Mouse (Mus musculus) cerebellum, postnatal 4 days (tissue): ENCODE data around the gene Hrct1.
A peak's percentile ranks its signal among the peaks of the same experiment; 100 is the strongest.

Experiments used
- DNase-seq, 2 experiments: peaks; one replicate each; pipeline ENCODE4 v3.0.0; 2022; ENCODE audit warnings: low spot score in 2 of 2, mixed read lengths in 1 of 2

The Hrct1 gene

DNA sequence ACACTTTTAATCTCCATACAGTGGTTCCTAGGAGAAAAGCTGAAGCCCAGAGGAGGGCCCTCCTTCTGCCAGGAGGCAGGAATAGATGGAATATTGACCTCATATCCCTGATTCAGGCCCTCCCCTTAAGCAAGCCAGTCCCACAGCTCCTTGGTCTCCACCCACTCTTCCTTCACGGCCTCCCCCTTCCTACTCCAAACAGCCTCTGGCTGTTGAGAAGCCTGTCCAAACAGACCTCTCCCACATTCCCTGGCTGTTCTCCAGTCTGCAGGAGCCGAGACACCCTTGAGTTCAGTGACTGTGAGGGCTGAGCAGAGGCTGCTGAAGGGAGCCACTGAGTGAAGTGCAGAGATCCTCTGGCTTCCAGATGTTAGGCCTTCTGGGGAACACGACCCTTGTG, at the start of gene Hrct1:
TSS of gene Hrct1 (plus strand) at position 194 of the 400 bp plus-strand sequence.
- no peak for DNase-seq

GRCm38 (mm10) chr4:43678541-43678940, 48.4 kb upstream of the Hrct1 start:
- no peak for DNase-seq

- no peak for DNase-seq
These were observed 47.5 kb upstream of the Hrct1 start for GRCm38 (mm10) chr4:43679416-43680043.

DNA sequence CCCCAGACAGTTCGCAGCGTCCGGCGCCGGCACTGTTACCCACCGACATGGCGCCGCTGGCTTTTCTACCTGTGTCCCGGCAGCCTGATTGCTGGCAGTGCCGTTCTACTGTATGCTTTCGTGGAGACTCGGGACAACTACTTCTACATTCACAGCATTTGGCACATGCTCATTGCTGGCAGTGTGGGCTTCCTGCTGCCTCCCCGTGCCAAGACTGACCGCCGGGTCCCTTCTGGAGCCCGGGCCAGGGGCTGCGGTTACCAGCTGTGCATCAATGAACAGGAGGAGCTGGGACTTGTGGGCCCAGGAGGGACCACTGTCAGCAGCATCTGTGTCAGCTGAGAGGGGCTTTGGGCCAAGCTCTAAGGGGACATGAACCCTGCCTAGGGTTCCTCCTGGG, 37.0 kb upstream of the Hrct1 start:
- no peak for DNase-seq

GRCm38 (mm10) chr4:43691026-43691425, 36.0 kb upstream of the Hrct1 start:
- no peak for DNase-seq

- DNase-seq, result no peak
These were observed 33.2 kb upstream of the Hrct1 start for GRCm38 (mm10) chr4:43693806-43694241.

GRCm38 (mm10) chr4:43694439-43695248, 32.3 kb upstream of the Hrct1 start:
- DNase-seq, result no peak

GRCm38 (mm10) chr4:43695249-43695671, 31.7 kb upstream of the Hrct1 start:
- DNase-seq, result no peak

GRCm38 (mm10) chr4:43696561-43696960, 30.4 kb upstream of the Hrct1 start:
- peak in 1 of 2 experiments; percentile 32 for DNase-seq

- DNase-seq, result no peak
These were observed 26.3 kb upstream of the Hrct1 start, which contains the start of gene Olfr70 for GRCm38 (mm10) chr4:43700707-43701106. TSS of gene Olfr70 (minus strand) at chr4:43700807.

DNA sequence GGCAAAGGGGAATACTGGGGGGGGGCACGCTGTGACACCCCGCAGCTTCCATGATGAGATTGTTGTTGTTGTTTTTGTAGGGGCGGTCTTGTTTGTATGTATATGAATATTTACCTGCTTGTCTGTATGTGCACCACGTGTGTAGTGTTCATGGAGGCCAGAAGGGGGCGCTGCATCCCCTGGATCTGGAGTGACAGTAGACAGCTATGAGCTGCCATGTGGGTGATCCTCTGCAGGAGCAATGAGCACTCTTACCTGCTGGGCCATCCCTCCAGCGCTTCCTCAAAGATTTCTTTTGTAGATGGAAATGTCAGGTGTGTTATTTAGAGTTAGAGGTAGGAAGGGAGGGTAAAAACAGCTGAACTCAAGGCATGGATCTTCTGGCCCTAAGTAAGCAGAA, 23.5 kb upstream of the Hrct1 start:
- DNase-seq, result no peak

DNA sequence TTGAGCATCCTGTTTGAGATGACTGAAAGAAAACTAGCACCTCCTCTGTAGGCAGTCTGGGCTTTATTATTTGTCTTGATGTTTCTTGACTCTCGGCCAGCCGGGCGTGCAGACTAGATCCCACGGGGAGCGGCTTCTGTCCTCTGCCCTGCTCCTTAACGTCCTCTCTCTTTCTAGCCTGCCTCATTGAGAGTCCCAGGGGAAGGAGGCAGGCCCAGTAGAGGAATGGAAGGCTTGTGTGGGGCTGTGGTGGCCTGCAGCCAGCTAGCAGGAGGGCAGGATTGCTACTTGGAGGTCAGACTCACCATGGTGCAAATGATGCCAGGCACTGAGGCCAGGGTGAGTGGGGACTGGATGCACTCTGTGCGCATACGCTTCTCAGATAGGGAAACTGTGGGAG, 23.1 kb upstream of the Hrct1 start:
- no peak for DNase-seq

- DNase-seq, result no peak
These were observed 21.0 kb upstream of the Hrct1 start for GRCm38 (mm10) chr4:43705991-43706390.

DNA sequence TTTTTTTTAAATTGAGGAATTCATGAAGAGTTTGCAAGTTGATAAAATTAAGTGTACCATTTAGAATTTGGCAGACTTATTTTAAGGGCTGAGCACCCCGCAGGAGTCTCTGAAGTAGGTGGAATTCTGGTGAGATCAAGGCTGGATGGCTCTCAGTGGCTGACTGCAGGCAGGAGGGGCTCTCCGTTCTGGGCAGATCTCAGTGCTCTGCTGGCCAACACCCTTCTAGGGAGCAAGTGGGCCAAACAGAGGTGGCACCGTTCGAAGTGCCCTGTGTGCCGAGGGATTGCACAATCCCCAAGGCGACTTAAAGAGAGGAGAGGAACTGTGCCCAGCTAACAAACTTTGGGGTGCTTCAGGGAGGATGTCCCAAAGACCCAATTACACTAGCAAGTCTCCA, 17.1 kb upstream of the Hrct1 start, which contains the start of gene Olfr71:
TSS of gene Olfr71 (minus strand) at position 387 of the 400 bp plus-strand sequence.
- DNase-seq, result no peak

DNA sequence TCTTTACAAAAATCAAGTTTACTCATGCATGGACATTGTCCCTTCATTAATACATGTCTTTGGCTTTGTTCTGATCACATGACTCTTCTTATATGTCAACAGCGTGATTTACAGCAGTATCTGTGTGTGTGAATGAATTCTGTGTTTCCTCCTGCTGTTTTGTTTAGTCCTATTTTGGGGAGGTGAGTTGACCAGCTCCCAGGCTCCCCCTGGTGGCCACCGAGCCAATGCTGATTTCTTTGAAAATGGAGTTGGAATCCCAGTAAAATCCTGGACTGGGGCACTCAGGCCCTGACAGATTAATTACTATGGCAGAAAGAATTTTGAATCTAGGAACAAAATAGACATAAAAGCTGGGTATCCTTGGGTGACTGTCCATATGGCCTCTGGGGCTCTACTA, 15.2 kb upstream of the Hrct1 start:
- DNase-seq, result peak; percentile 76 to 87

GRCm38 (mm10) chr4:43713652-43714219, 13.3 kb upstream of the Hrct1 start:
- DNase-seq, result no peak

GRCm38 (mm10) chr4:43720491-43721228, 6.3 kb upstream of the Hrct1 start:
- no peak for DNase-seq

- DNase-seq, result no peak
These were observed 4.8 kb upstream of the Hrct1 start for GRCm38 (mm10) chr4:43722191-43722590.

GRCm38 (mm10) chr4:43724764-43725163, 2.2 kb upstream of the Hrct1 start:
- peak in 1 of 2 experiments; percentile 41 for DNase-seq

- DNase-seq, result no peak
These were observed 577 bp upstream of the Hrct1 start for GRCm38 (mm10) chr4:43726228-43726993.
